Mouse (Mus musculus): ENCODE measurements around the gene Lrch1. TPM values are rescaled to one million over a fixed set of nuclear protein-coding genes. Genes with fewer than 3 reads are reported as not detected.

The Lrch1 gene
- polyA plus RNA-seq (2016; fragmentation: Nextera tagmentation; extraction: Ambion mirVana) = 13.3 and 23.4 TPM in 2 replicates

- Histone ChIP-seq H3K4me2 (replicated peaks) (peak within 1 kb of the TSS; percentile 67), H3K9me3 (replicated peaks) (no peaks in the 10 kb centered on the region), H3K36me3 (no peaks in the 10 kb centered on the region), H3K27ac (peak within 1 kb of the TSS; percentile 86), H3K27me3 (no peaks in the 10 kb centered on the region), H3K4me3 (peak within 1 kb of the TSS; percentile 82), H3K4me1 (peaks cover 18% of the 10 kb centered on the region), H3K9ac (peak within 1 kb of the TSS; percentile 85)
- peak; percentile 75 for ATAC-seq (ENCODE audit: low FRiP score)
- WGBS = under 1% methylated on average over 65 of the region's 65 CpGs
Observed at GRCm38 (mm10) chr14:74947376-74948013, at the start of gene Lrch1. Gene Lrch1 (minus strand): TSS chr14:74947876.

DNA sequence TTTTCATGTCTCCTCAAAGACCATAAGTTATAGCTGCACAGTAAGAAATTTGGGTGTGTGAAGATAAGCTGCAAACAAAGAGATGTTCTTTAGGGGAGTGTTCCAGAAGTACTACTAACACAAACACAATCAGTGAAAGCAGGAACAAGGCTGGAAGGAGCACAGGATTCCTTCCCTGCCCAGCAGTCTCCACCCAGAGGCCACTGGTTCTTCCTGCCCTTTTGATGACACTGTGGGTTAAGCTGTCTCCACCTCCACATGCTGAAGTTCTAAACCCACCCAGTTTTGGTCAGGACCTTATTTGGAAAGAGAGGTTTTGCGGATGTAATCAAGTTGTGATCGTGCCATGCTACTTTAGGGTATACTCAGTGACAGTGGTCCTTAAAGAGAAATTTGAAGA, 49.4 kb upstream of the Lrch1 start:
- Histone ChIP-seq H3K27ac (no peak overlapping the region), H3K36me3 (no peaks in the 10 kb centered on the region), H3K9me3 (replicated peaks) (no peaks in the 10 kb centered on the region), H3K4me3 (no peak overlapping the region), H3K9ac (no peak overlapping the region), H3K27me3 (0 out of 2 replicates have a peak, but pooled peaks cover 2% of the 10 kb centered on the region), H3K4me1 (no peaks in the 10 kb centered on the region), H3K4me2 (replicated peaks) (no peak overlapping the region)
- no peak for ATAC-seq (ENCODE audit: low FRiP score)
- 91% methylated on average over 2 of the region's 2 CpGs for WGBS

DNA sequence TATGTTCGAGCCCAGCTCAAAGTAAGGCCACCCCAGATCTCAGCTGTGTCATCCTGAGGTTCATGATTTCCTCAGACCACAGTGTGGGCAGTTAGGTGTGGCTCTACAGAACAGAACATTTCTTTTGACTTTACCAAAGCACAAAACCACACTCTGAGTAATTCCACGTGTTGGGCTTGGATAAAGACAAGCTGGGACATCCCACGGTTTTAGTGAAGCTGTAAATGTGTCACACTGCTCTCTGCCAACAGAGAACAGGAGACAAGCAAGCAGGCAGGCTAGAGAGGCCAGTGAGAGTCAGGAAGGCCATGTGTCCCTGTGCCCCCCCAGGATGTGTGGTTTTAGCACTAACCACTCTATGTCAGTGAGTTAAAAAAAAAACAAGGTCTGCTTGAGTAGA, 48.9 kb upstream of the Lrch1 start:
- 69% methylated on average over 3 of the region's 3 CpGs for WGBS
- Histone ChIP-seq H3K36me3 (no peaks in the 10 kb centered on the region), H3K9ac (no peak overlapping the region), H3K27me3 (0 out of 2 replicates have a peak, but pooled peaks cover 3% of the 10 kb centered on the region), H3K4me3 (no peak overlapping the region), H3K4me2 (replicated peaks) (no peak overlapping the region), H3K27ac (no peak overlapping the region), H3K4me1 (no peaks in the 10 kb centered on the region), H3K9me3 (replicated peaks) (no peaks in the 10 kb centered on the region)
- ATAC-seq (ENCODE audit: low FRiP score) = no peak

DNA sequence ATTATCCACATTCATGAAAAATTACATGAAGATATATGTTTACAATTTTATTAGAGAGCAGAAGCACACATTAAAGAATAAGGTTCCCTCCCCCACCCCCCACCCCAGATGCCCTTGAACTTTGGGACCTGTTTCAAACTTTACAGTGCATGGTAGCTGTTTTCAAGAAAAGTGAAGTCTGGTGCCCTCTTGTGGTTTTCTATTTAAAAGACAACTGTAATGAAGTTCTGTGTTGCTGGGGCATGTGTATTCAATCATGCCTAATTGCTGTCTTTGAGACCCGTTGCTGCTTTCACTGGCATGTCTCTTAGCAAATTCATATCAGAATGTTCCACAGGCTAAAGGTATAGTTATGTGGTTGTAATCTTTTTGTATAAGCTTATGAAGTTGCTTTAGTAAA, 42.8 kb upstream of the Lrch1 start:
- H3K36me3 ChIP-seq = no peaks in the 10 kb centered on the region
- H3K9ac ChIP-seq = no peak overlapping the region
- 0 out of 2 replicates have a peak, but pooled peaks have one; percentile 40 for ATAC-seq (ENCODE audit: low FRiP score)
- H3K4me2 ChIP-seq (replicated peaks) = no peak overlapping the region
- H3K27ac ChIP-seq = no peak overlapping the region
- H3K27me3 ChIP-seq = 0 out of 2 replicates have a peak, but pooled peaks cover 3% of the 10 kb centered on the region
- H3K4me3 ChIP-seq = no peak overlapping the region
- no peaks in the 10 kb centered on the region for H3K9me3 ChIP-seq (replicated peaks)
- WGBS = 0% methylated on average over 1 of the region's 1 CpGs
- H3K4me1 ChIP-seq = no peaks in the 10 kb centered on the region

DNA sequence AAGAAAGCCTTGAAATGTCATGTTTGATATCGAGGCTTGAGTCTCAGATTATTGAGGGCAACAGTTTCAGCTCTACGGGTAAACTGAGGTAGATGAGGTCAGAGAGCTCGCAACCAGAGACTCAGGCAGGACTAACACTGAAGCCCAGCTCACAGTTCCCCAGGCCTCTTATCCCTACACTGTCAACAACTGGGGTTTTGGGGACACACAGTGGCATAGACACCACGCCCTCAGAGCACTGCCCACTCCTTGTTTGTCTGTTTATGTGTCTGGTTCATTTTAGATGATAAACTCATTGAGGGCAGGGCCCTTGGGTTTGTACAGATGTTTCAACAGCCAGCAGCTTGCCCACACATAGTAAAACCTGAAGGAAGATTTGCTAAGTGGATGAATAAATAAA, 42.2 kb upstream of the Lrch1 start:
- Histone ChIP-seq H3K9me3 (replicated peaks) (no peaks in the 10 kb centered on the region), H3K4me2 (replicated peaks) (no peak overlapping the region), H3K4me3 (no peak overlapping the region), H3K9ac (no peak overlapping the region), H3K36me3 (no peaks in the 10 kb centered on the region), H3K27me3 (0 out of 2 replicates have a peak, but pooled peaks cover 3% of the 10 kb centered on the region), H3K27ac (no peak overlapping the region), H3K4me1 (no peaks in the 10 kb centered on the region)
- 84% methylated on average over 4 of the region's 4 CpGs for WGBS
- ATAC-seq (ENCODE audit: low FRiP score) = no peak

GRCm38 (mm10) chr14:74989322-74989721, 41.6 kb upstream of the Lrch1 start:
- Histone ChIP-seq H3K27ac (no peak overlapping the region), H3K36me3 (no peaks in the 10 kb centered on the region), H3K4me2 (replicated peaks) (no peak overlapping the region), H3K9me3 (replicated peaks) (no peaks in the 10 kb centered on the region), H3K4me3 (no peak overlapping the region), H3K27me3 (0 out of 2 replicates have a peak, but pooled peaks cover 3% of the 10 kb centered on the region), H3K4me1 (no peaks in the 10 kb centered on the region), H3K9ac (no peak overlapping the region)
- WGBS = 48% methylated on average over 4 of the region's 4 CpGs
- no peak for ATAC-seq (ENCODE audit: low FRiP score)

GRCm38 (mm10) chr14:74986527-74986926, 38.9 kb upstream of the Lrch1 start:
- no peak for ATAC-seq (ENCODE audit: low FRiP score)
- H3K9ac ChIP-seq = no peak overlapping the region
- no peaks in the 10 kb centered on the region for H3K27me3 ChIP-seq
- no peak overlapping the region for H3K4me3 ChIP-seq
- no peak overlapping the region for H3K27ac ChIP-seq
- no peaks in the 10 kb centered on the region for H3K4me1 ChIP-seq
- no peaks in the 10 kb centered on the region for H3K9me3 ChIP-seq (replicated peaks)
- no peak overlapping the region for H3K4me2 ChIP-seq (replicated peaks)
- WGBS = 84% methylated on average over 3 of the region's 3 CpGs
- H3K36me3 ChIP-seq = no peaks in the 10 kb centered on the region

DNA sequence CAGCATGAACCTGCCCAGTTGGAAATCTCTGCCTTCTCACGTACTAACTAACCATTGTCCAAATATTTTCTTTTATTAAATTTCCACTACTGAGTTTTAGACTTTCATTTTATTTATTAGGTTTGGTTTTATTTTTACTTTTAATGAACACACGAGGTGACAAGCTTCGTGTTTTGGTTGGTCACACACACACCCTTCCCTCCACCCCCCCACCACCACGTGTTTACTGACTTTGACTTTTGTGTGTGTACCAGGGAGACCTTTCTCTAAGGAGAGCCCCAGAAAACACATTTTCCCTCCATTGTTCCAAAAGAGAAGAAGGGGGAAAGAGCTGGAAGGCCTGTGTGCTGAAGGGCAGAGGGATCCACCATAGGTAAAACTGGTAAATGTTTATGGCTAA, 38.0 kb upstream of the Lrch1 start:
- ATAC-seq (ENCODE audit: low FRiP score) = no peak
- Histone ChIP-seq H3K27ac (no peak overlapping the region), H3K4me3 (no peak overlapping the region), H3K4me2 (replicated peaks) (no peak overlapping the region), H3K27me3 (no peaks in the 10 kb centered on the region), H3K9me3 (replicated peaks) (no peaks in the 10 kb centered on the region), H3K4me1 (0 out of 2 replicates have a peak, but pooled peaks cover 3% of the 10 kb centered on the region), H3K36me3 (no peaks in the 10 kb centered on the region), H3K9ac (no peak overlapping the region)
- 55% methylated on average over 4 of the region's 4 CpGs for WGBS

DNA sequence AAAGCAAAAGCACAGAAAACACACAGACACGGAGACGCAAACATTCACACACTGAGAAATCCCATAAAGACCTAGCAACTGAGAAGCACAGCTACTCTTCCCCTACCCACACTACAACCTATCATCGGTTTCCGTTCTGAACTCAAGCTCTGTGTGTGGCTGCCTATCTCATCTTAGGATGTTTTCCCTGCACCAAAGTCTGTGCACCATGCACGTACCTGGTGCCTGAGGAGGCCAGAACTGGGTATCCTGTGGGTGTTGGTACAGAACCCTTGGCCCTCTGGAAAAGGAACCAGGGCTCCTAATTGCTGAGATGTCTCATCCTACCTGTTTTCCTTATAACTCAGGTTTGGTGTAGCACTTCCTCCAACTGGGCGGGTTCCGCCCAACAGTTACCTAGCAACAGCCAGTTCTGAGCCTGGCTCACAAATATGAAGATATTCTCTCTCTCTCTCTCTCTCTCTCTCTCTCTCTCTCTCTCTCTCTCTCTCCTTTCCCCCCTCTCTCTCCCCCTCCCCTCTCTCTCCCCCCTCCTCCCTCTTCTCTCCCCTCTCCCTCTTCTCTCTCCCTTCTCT, 37.2 kb upstream of the Lrch1 start:
- Histone ChIP-seq H3K9ac (no peak overlapping the region), H3K27ac (no peak overlapping the region), H3K27me3 (no peaks in the 10 kb centered on the region), H3K36me3 (no peaks in the 10 kb centered on the region), H3K4me2 (replicated peaks) (no peak overlapping the region), H3K4me1 (0 out of 2 replicates have a peak, but pooled peaks cover 3% of the 10 kb centered on the region), H3K4me3 (no peak overlapping the region), H3K9me3 (replicated peaks) (no peaks in the 10 kb centered on the region)
- ATAC-seq (ENCODE audit: low FRiP score) = no peak
- 80% methylated on average over 7 of the region's 7 CpGs for whole genome bisulfite sequencing

- Histone ChIP-seq H3K4me3 (no peak overlapping the region), H3K4me2 (replicated peaks) (no peak overlapping the region), H3K36me3 (no peaks in the 10 kb centered on the region), H3K27me3 (no peaks in the 10 kb centered on the region), H3K27ac (no peak overlapping the region), H3K9me3 (replicated peaks) (no peaks in the 10 kb centered on the region), H3K4me1 (0 out of 2 replicates have a peak, but pooled peaks cover 3% of the 10 kb centered on the region), H3K9ac (no peak overlapping the region)
- WGBS = 91% methylated on average over 5 of the region's 5 CpGs
- no peak for ATAC-seq (ENCODE audit: low FRiP score)
Observed at GRCm38 (mm10) chr14:74983079-74983478, 35.4 kb upstream of the Lrch1 start.

- no peak overlapping the region for H3K9ac ChIP-seq
- no peaks in the 10 kb centered on the region for H3K9me3 ChIP-seq (replicated peaks)
- no peaks in the 10 kb centered on the region for H3K36me3 ChIP-seq
- H3K27ac ChIP-seq = no peak overlapping the region
- 50% methylated on average over 3 of the region's 3 CpGs for WGBS
- no peak; the same call in 1 of the 2 replicates for ATAC-seq (ENCODE audit: low FRiP score)
- no peaks in the 10 kb centered on the region for H3K27me3 ChIP-seq
- no peak overlapping the region for H3K4me3 ChIP-seq
- H3K4me1 ChIP-seq = 0 out of 2 replicates have a peak, but pooled peaks cover 3% of the 10 kb centered on the region
- H3K4me2 ChIP-seq (replicated peaks) = no peak overlapping the region
Observed at GRCm38 (mm10) chr14:74981016-74981415, 33.3 kb upstream of the Lrch1 start.

- 82% methylated on average over 6 of the region's 6 CpGs for WGBS
Observed at GRCm38 (mm10) chr14:74976972-74977371, 29.3 kb upstream of the Lrch1 start.

More at GRCm38 (mm10) chr14:74976972-74977371, 29.3 kb upstream of the Lrch1 start:
- Histone ChIP-seq H3K4me3 (no peak overlapping the region), H3K36me3 (no peaks in the 10 kb centered on the region), H3K9me3 (replicated peaks) (no peaks in the 10 kb centered on the region), H3K4me1 (0 out of 2 replicates have a peak, but pooled peaks cover 3% of the 10 kb centered on the region), H3K27me3 (no peaks in the 10 kb centered on the region), H3K27ac (no peak overlapping the region), H3K4me2 (replicated peaks) (no peak overlapping the region), H3K9ac (no peak overlapping the region)
- ATAC-seq (ENCODE audit: low FRiP score) = no peak
